Mouse (Mus musculus): ENCODE measurements around the gene Cnfn. TPM values are rescaled to one million over a fixed set of nuclear protein-coding genes. Genes with fewer than 3 reads are reported as not detected.
"Not testable (repeated sequence)": the region's sequence is repeated elsewhere in the genome, so short reads cannot be mapped to it uniquely, and the experiment has no call there.

Cnfn gene
- polyA plus RNA-seq (2016; fragmentation: Nextera tagmentation; extraction: Ambion mirVana): not detected in 2 replicates

- no peak for DNase-seq (ENCODE audit: low spot score)
- H3K4me3 ChIP-seq: no peak within 1 kb of the TSS
- H3K36me3 ChIP-seq: peaks cover 9% of the 10 kb centered on the region
- peaks cover 69% of the 10 kb centered on the region for H3K27me3 ChIP-seq (ENCODE audit: low read depth, poor library complexity, severe bottlenecking)
- no peaks in the 10 kb centered on the region for H3K9me3 ChIP-seq (replicated peaks)
- H3K27ac ChIP-seq: no peak within 1 kb of the TSS
- WGBS: 54% methylated on average over 12 of the region's 12 CpGs
- H3K4me1 ChIP-seq: peaks cover 22% of the 10 kb centered on the region
Observed at GRCm38 (mm10) chr7:25369058-25369749, at the start of gene Cnfn. Gene Cnfn, minus strand, starts transcription at chr7:25369724.

- no peak overlapping the region for H3K4me3 ChIP-seq
- peaks cover 11% of the 10 kb centered on the region for H3K27me3 ChIP-seq (ENCODE audit: low read depth, poor library complexity, severe bottlenecking)
- 0 out of 2 replicates have a peak, but pooled peaks cover 2% of the 10 kb centered on the region for H3K36me3 ChIP-seq
- WGBS: 85% methylated on average over 1 of the region's 1 CpGs
- no peak overlapping the region for H3K27ac ChIP-seq
- no peaks in the 10 kb centered on the region for H3K9me3 ChIP-seq (replicated peaks)
- peak; percentile 53 for DNase-seq (ENCODE audit: low spot score)
- H3K4me1 ChIP-seq: 0 out of 2 replicates have a peak, but pooled peaks cover 8% of the 10 kb centered on the region
Observed at GRCm38 (mm10) chr7:25417597-25417996, 48.1 kb upstream of the Cnfn start.

- 49% methylated on average over 7 of the region's 7 CpGs for WGBS
- no peaks in the 10 kb centered on the region for H3K9me3 ChIP-seq (replicated peaks)
- no peak within 1 kb of the TSS for H3K27ac ChIP-seq
- H3K36me3 ChIP-seq: no peaks in the 10 kb centered on the region
- no peak for DNase-seq (ENCODE audit: low spot score)
- no peaks in the 10 kb centered on the region for H3K4me1 ChIP-seq
- H3K4me3 ChIP-seq: no peak within 1 kb of the TSS
- H3K27me3 ChIP-seq (ENCODE audit: low read depth, poor library complexity, severe bottlenecking): no peaks in the 10 kb centered on the region
Observed at GRCm38 (mm10) chr7:25412833-25413441, 43.4 kb upstream of the Cnfn start, which contains the start of gene Cxcl17. Gene Cxcl17, minus strand, starts transcription at chr7:25412886.

GRCm38 (mm10) chr7:25411861-25412260 lies 42.3 kb upstream of the Cnfn start:
- H3K4me3 ChIP-seq: no peak overlapping the region
- H3K27me3 ChIP-seq (ENCODE audit: low read depth, poor library complexity, severe bottlenecking): no peaks in the 10 kb centered on the region
- 85% methylated on average over 3 of the region's 3 CpGs for WGBS
- H3K27ac ChIP-seq: no peak overlapping the region
- H3K4me1 ChIP-seq: no peaks in the 10 kb centered on the region
- H3K9me3 ChIP-seq (replicated peaks): no peaks in the 10 kb centered on the region
- no peak for DNase-seq (ENCODE audit: low spot score)
- H3K36me3 ChIP-seq: no peaks in the 10 kb centered on the region

- no peaks in the 10 kb centered on the region for H3K9me3 ChIP-seq (replicated peaks)
- no peaks in the 10 kb centered on the region for H3K27me3 ChIP-seq (ENCODE audit: low read depth, poor library complexity, severe bottlenecking)
- no peaks in the 10 kb centered on the region for H3K4me1 ChIP-seq
- no peak for DNase-seq (ENCODE audit: low spot score)
- 88% methylated on average over 1 of the region's 1 CpGs for WGBS
- no peak overlapping the region for H3K4me3 ChIP-seq
- no peaks in the 10 kb centered on the region for H3K36me3 ChIP-seq
- no peak overlapping the region for H3K27ac ChIP-seq
Observed at GRCm38 (mm10) chr7:25410969-25411615, 41.6 kb upstream of the Cnfn start.

GRCm38 (mm10) chr7:25409114-25409760 lies 39.7 kb upstream of the Cnfn start:
- Histone ChIP-seq H3K4me1 (no peaks in the 10 kb centered on the region), H3K27me3 (ENCODE audit: low read depth, poor library complexity, severe bottlenecking) (no peaks in the 10 kb centered on the region), H3K9me3 (replicated peaks) (no peaks in the 10 kb centered on the region), H3K27ac (no peak overlapping the region), H3K36me3 (no peaks in the 10 kb centered on the region), H3K4me3 (no peak overlapping the region)
- WGBS: 47% methylated on average over 4 of the region's 4 CpGs
- DNase-seq (ENCODE audit: low spot score): no peak

- no peaks in the 10 kb centered on the region for H3K36me3 ChIP-seq
- H3K9me3 ChIP-seq (replicated peaks): no peaks in the 10 kb centered on the region
- WGBS: 85% methylated on average over 7 of the region's 7 CpGs
- H3K4me3 ChIP-seq: no peak overlapping the region
- H3K27ac ChIP-seq: no peak overlapping the region
- peaks cover 16% of the 10 kb centered on the region for H3K4me1 ChIP-seq
- H3K27me3 ChIP-seq (ENCODE audit: low read depth, poor library complexity, severe bottlenecking): no peaks in the 10 kb centered on the region
- no peak for DNase-seq (ENCODE audit: low spot score)
Observed at GRCm38 (mm10) chr7:25406468-25406867, 36.9 kb upstream of the Cnfn start.

GRCm38 (mm10) chr7:25402671-25403101 lies 33.2 kb upstream of the Cnfn start:
- 0% methylated on average over 2 of the region's 2 CpGs for WGBS
- Histone ChIP-seq H3K27me3 (ENCODE audit: low read depth, poor library complexity, severe bottlenecking) (no peaks in the 10 kb centered on the region), H3K4me1 (peaks cover 41% of the 10 kb centered on the region), H3K27ac (peak overlapping the region; percentile 80; the same call in 1 of the 2 replicates), H3K9me3 (replicated peaks) (no peaks in the 10 kb centered on the region), H3K36me3 (no peaks in the 10 kb centered on the region), H3K4me3 (no peak overlapping the region; the same call in 1 of the 2 replicates)
- peak; percentile 75 for DNase-seq (ENCODE audit: low spot score)

GRCm38 (mm10) chr7:25401986-25402385 lies 32.5 kb upstream of the Cnfn start:
- H3K27ac ChIP-seq: peak overlapping the region; percentile 80
- H3K4me1 ChIP-seq: peaks cover 44% of the 10 kb centered on the region
- no peak overlapping the region for H3K4me3 ChIP-seq
- no peaks in the 10 kb centered on the region for H3K36me3 ChIP-seq
- no peaks in the 10 kb centered on the region for H3K9me3 ChIP-seq (replicated peaks)
- WGBS: 26% methylated on average over 5 of the region's 5 CpGs
- no peaks in the 10 kb centered on the region for H3K27me3 ChIP-seq (ENCODE audit: low read depth, poor library complexity, severe bottlenecking)
- DNase-seq (ENCODE audit: low spot score): no peak

- no peak for DNase-seq (ENCODE audit: low spot score)
- Histone ChIP-seq H3K4me1 (peaks cover 47% of the 10 kb centered on the region), H3K27me3 (ENCODE audit: low read depth, poor library complexity, severe bottlenecking) (no peaks in the 10 kb centered on the region), H3K9me3 (replicated peaks) (no peaks in the 10 kb centered on the region), H3K4me3 (no peak overlapping the region), H3K27ac (peak overlapping the region; percentile 80; the same call in 1 of the 2 replicates), H3K36me3 (no peaks in the 10 kb centered on the region)
- WGBS: 16% methylated on average over 2 of the region's 2 CpGs
Observed at GRCm38 (mm10) chr7:25401551-25401950, 32.0 kb upstream of the Cnfn start.

GRCm38 (mm10) chr7:25399028-25399427 lies 29.5 kb upstream of the Cnfn start:
- H3K4me3 ChIP-seq; H3K27me3 ChIP-seq (ENCODE audit: low read depth, poor library complexity, severe bottlenecking); DNase-seq (ENCODE audit: low spot score); H3K36me3 ChIP-seq; H3K9me3 ChIP-seq (replicated peaks); H3K27ac ChIP-seq: not testable (repeated sequence)
- peaks cover 65% of the 10 kb centered on the region for H3K4me1 ChIP-seq

- no peaks in the 10 kb centered on the region for H3K36me3 ChIP-seq
- H3K4me1 ChIP-seq: peaks cover 69% of the 10 kb centered on the region
- no peaks in the 10 kb centered on the region for H3K9me3 ChIP-seq (replicated peaks)
- no peak for DNase-seq (ENCODE audit: low spot score)
- WGBS: 92% methylated on average over 1 of the region's 1 CpGs
- H3K27ac ChIP-seq: peak within 1 kb of the TSS; percentile 31; the same call in 1 of the 2 replicates
- H3K4me3 ChIP-seq: no peak within 1 kb of the TSS
- H3K27me3 ChIP-seq (ENCODE audit: low read depth, poor library complexity, severe bottlenecking): 0 out of 2 replicates have a peak, but pooled peaks cover 8% of the 10 kb centered on the region
Observed at GRCm38 (mm10) chr7:25398610-25399009, 29.1 kb upstream of the Cnfn start, which contains the start of gene Lipe. Gene Lipe, minus strand, starts transcription at chr7:25398710.
